Mouse (Mus musculus) limb, embryonic 12.5 days (tissue): ENCODE data around the gene Urgcp. TPM values are rescaled to one million over a fixed set of nuclear protein-coding genes. Genes with fewer than 3 reads are reported as not detected.

Experiments
- ATAC-seq: fragments of 200-750 bp; cut with Nextera tagmentation; 2 replicates; pipeline ENCODE4 v1.8.0; 2017; ENCODE audit warnings: low read depth, moderate TSS enrichment; ENCODE audit not compliant: insufficient number of reproducible peaks, insufficient read depth, low FRiP score, low TSS enrichment
- H3K27ac ChIP-seq: fragments of 300-500 bp; sonication (generic); 2 replicates; pipeline ENCODE4 v1.5.1; 2016; ENCODE audit warnings: mild to moderate bottlenecking, moderate library complexity
- H3K27me3 ChIP-seq: fragments of 300-500 bp; sonication (generic); 2 replicates; pipeline ENCODE4 v1.6.1; 2016; ENCODE audit warnings: mild to moderate bottlenecking, moderate library complexity
- H3K36me3 ChIP-seq: fragments of 300-500 bp; sonication (generic); 2 replicates; pipeline ENCODE4 v1.6.1; 2016; ENCODE audit warnings: mild to moderate bottlenecking, moderate library complexity
- H3K4me1 ChIP-seq: fragments of 300-500 bp; sonication (generic); replicated peaks from 2 replicates; pipeline ENCODE4 v1.6.1; 2016
- H3K4me2 ChIP-seq: fragments of 300-500 bp; sonication (generic); 2 replicates; pipeline ENCODE4 v1.6.1; 2016; ENCODE audit warnings: mild to moderate bottlenecking, moderate library complexity
- H3K4me3 ChIP-seq: fragments of 300-500 bp; sonication (generic); replicated peaks from 2 replicates; pipeline ENCODE4 v1.5.1; 2016; ENCODE audit warnings: mild to moderate bottlenecking
- H3K9ac ChIP-seq: fragments of 300-500 bp; sonication (generic); replicated peaks from 2 replicates; pipeline ENCODE4 v1.6.1; 2016; ENCODE audit warnings: mild to moderate bottlenecking, moderate library complexity
- H3K9me3 ChIP-seq: fragments of 300-500 bp; sonication (generic); 2 replicates; pipeline ENCODE4 v1.6.1; 2016; ENCODE audit warnings: mild to moderate bottlenecking, moderate library complexity
- WGBS: fragments of 180-500 bp; shearing (Covaris S2); methylation state at CpG from one replicate; pipeline ENCODE4 v1.1.7; 2016; 5-methylcytosine and 5-hydroxymethylcytosine counted together
- polyA plus RNA-seq: library from polyadenylated mRNA; unstranded; fragments of >200 nt; fragmentation: Nextera tagmentation; extraction: Ambion mirVana; gene quantifications from 2 replicates; pipeline ENCODE4 v1.2.1, GENCODE M21; 2016

Gene Urgcp
- polyA plus RNA-seq, 1 experiment from 2014 or later: 24.6 TPM

DNA sequence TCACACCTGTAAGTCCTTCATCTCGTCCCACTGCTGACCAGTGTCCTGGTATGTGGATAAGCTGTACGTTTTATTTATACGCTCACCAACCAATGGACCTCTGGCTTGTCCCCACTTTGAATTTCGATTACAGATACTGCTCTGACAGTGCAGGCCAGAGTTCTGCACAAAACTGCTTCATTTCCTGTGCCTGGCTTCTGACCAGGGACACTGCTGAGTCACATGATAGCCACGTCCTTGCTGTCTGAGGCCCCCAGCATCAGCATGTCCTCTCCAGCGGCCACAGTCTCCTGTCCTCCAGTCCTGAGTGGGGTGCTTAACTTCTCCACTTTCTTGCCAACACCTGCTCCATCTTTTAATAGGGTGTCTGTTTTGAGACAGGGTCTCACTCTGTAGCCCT is 79.6 kb downstream of the Urgcp start:
- no peaks in the 10 kb centered on the region for H3K27me3 ChIP-seq
- 64% methylated on average over 6 of the region's 6 CpGs for WGBS
- peaks cover 7% of the 10 kb centered on the region for H3K4me1 ChIP-seq
- H3K4me3 ChIP-seq: no peak overlapping the region
- H3K4me2 ChIP-seq: no peak overlapping the region
- no peak for ATAC-seq
- H3K9ac ChIP-seq: no peak overlapping the region
- 0 out of 2 replicates have a peak overlapping the region, but pooled peaks have one; percentile 2 for H3K27ac ChIP-seq
- H3K36me3 ChIP-seq: no peaks in the 10 kb centered on the region
- no peaks in the 10 kb centered on the region for H3K9me3 ChIP-seq

Other genes with a start within 250 kb of the Urgcp start
- 127 and 136 TPM in 2 replicates for gene Xbp1, start 241.7 kb downstream of the Urgcp start, polyA plus RNA-seq
- 30.1 and 33.0 TPM in 2 replicates for gene Ccdc117, start 220.2 kb downstream of the Urgcp start, polyA plus RNA-seq
- gene Ankrd36, start 192.7 kb downstream of the Urgcp start, polyA plus RNA-seq: not detected in 2 replicates
- gene Mrps24, start 46.7 kb downstream of the Urgcp start, polyA plus RNA-seq: 168 and 177 TPM in 2 replicates
- gene Dbnl, start 26.1 kb upstream of the Urgcp start, polyA plus RNA-seq: 122 and 123 TPM in 2 replicates
- gene Pgam2, start 41.4 kb upstream of the Urgcp start, polyA plus RNA-seq: 36.5 and 39.0 TPM in 2 replicates
- 9.0 and 10.0 TPM in 2 replicates for gene Polm, start 75.6 kb upstream of the Urgcp start, polyA plus RNA-seq
- 12.5 and 15.2 TPM in 2 replicates for gene Aebp1, start 99.6 kb upstream of the Urgcp start, polyA plus RNA-seq
- 127 and 129 TPM in 2 replicates for gene Pold2, start 115.9 kb upstream of the Urgcp start, polyA plus RNA-seq
- gene Myl7, start 136.4 kb upstream of the Urgcp start, polyA plus RNA-seq: 1.3 and 2.4 TPM in 2 replicates
- 0.78 and 0.90 TPM in 2 replicates for gene Gck, start 187.7 kb upstream of the Urgcp start, polyA plus RNA-seq
- 52.8 and 57.9 TPM in 2 replicates for gene Ykt6, start 193.3 kb upstream of the Urgcp start, polyA plus RNA-seq